8 mouse cellular contexts compared by ENCODE assay signal in the genomic region with DNA sequence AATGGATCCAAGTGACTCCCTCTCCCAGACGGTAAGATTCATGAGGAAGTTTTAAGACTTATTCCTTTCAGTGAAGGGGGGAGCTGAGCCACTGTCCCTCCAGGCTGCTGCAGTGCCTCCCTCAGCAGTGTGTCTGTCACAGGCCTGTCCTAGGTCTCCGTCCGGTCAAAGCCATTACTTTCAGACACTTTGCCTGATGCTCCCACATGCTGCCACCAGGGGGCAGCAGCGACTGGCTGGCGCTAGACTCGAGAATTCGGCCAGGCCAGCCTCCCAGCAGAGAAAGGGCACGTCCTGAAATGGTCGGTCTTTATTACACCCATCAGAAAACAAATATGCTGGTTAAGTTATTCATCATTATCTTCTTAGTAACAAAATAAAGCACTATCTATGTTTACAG. TPM values are rescaled to one million over a fixed set of nuclear protein-coding genes. Genes with fewer than 3 reads are reported as not detected.
DNase-seq lines count a peak whose midpoint lies in the region; ATAC-seq and TF ChIP-seq lines count a peak whose summit lies in the region.

No protein-coding gene starts in this region.

- DNase-seq in gastrocnemius, adult 2 months, result peak; percentile 63
- DNase-seq in gastrocnemius, adult 8-10 months (ENCODE audit: low spot score in 2 of 2), result no peak
- peak; percentile 54 for DNase-seq in ES-E14 (ENCODE audit: low read depth, low spot score)
- DNase-seq in embryonic facial prominence, embryonic 14.5 days (ENCODE audit: low spot score), result peak; percentile 73
- DNase-seq in hindlimb bud, embryonic 11.5 days (ENCODE audit: extremely low spot score, low read depth, low spot score), result peak; percentile 58
- peak; percentile 88 for DNase-seq in lung, postnatal 0 days (ENCODE audit: low spot score)
- DNase-seq in skeletal muscle tissue, adult 2 months (ENCODE audit: low read depth, low spot score), result peak; percentile 81
- no peak for DNase-seq in right cerebral cortex, adult 2 months (ENCODE audit: low spot score in 2 of 2)

- TF ChIP-seq CTCF in gastrocnemius, adult 2 months (IDR thresholded peaks at IDR 0.05), result peak; percentile 95
- peak; percentile 99 for TF ChIP-seq CTCF in lung, postnatal 0 days (IDR thresholded peaks at IDR 0.05)

- no peaks in the 10 kb centered on the region for H3K27me3 ChIP-seq in embryonic facial prominence, embryonic 14.5 days (replicated peaks; ENCODE audit: control insufficient read depth, insufficient read depth, low read length)
- H3K27me3 ChIP-seq in lung, postnatal 0 days (replicated peaks; ENCODE audit: insufficient read depth, low read length), result no peaks in the 10 kb centered on the region

- peak overlapping the region; percentile 73 for H3K27ac ChIP-seq in gastrocnemius, adult 2 months
- H3K27ac ChIP-seq in ES-E14 (ENCODE audit: insufficient read depth, low read depth, low read length, poor library complexity, severe bottlenecking), result no peak overlapping the region
- H3K27ac ChIP-seq in embryonic facial prominence, embryonic 14.5 days (replicated peaks; ENCODE audit: low read depth, low read length), result no peak overlapping the region
- no peak overlapping the region for H3K27ac ChIP-seq in lung, postnatal 0 days (ENCODE audit: low read length)

- H3K4me3 ChIP-seq in gastrocnemius, adult 2 months, result no peak overlapping the region
- no peak overlapping the region for H3K4me3 ChIP-seq in ES-E14 (ENCODE audit: insufficient read depth in 1 of 2, low read depth in 1 of 2, low read length in 2 of 2, poor library complexity in 1 of 2, severe bottlenecking in 1 of 2)
- no peak overlapping the region for H3K4me3 ChIP-seq in embryonic facial prominence, embryonic 14.5 days (ENCODE audit: low read depth, low read length)
- no peak overlapping the region for H3K4me3 ChIP-seq in lung, postnatal 0 days (ENCODE audit: low read depth, low read length)

- in situ Hi-C loops in ES-E14 (cut with MboI; ENCODE audit: low sequenced_read_pairs in 2 of 2, unreplicated experiment in 2 of 2), result loop anchor here (5.0 to 25.0 kb wide), 2 partner anchors 225 to 230 kb away; partner anchors contain the start of gene Snrpe (in 1 of the 2)

- no peak overlapping the region for H3K9ac ChIP-seq in ES-E14 (ENCODE audit: insufficient read depth, low read depth, low read length, poor library complexity, severe bottlenecking)
- H3K9ac ChIP-seq in embryonic facial prominence, embryonic 14.5 days (ENCODE audit: low read depth, low read length), result no peak overlapping the region
- H3K9ac ChIP-seq in lung, postnatal 0 days (replicated peaks; ENCODE audit: low read depth), result no peak overlapping the region

- peaks cover 16% of the 10 kb centered on the region for H3K36me3 ChIP-seq in ES-E14 (ENCODE audit: control insufficient read depth, insufficient read depth, low read length, poor library complexity, severe bottlenecking)
- 0 out of 2 replicates have a peak, but pooled peaks cover 5% of the 10 kb centered on the region for H3K36me3 ChIP-seq in embryonic facial prominence, embryonic 14.5 days (ENCODE audit: control insufficient read depth, insufficient read depth, low read length)
- H3K36me3 ChIP-seq in lung, postnatal 0 days (ENCODE audit: insufficient read depth, low read length), result peaks cover 12% of the 10 kb centered on the region

- ATAC-seq in embryonic facial prominence, embryonic 14.5 days (ENCODE audit: low read depth), result peak; percentile 54; the same call in 1 of the 2 replicates
- ATAC-seq in lung, postnatal 0 days, result peak; percentile 63

- H3K4me2 ChIP-seq in embryonic facial prominence, embryonic 14.5 days (ENCODE audit: low read depth, low read length), result no peak overlapping the region
- H3K4me2 ChIP-seq in lung, postnatal 0 days (replicated peaks; ENCODE audit: low read depth, low read length), result no peak overlapping the region

- intact Hi-C loops in gastrocnemius, adult 2 months (cut with DNase I), result loop anchor here (1.0 to 5.0 kb wide), 4 partner anchors 41 to 335 kb away; partner anchors contain the start of gene Snrpe

- 8% methylated on average over 9 of the region's 9 CpGs for WGBS in embryonic facial prominence, embryonic 14.5 days
- 9% methylated on average over 9 of the region's 9 CpGs for WGBS in lung, postnatal 0 days

- peaks cover 0 to 24% of the 10 kb centered on the region in 2 experiments; a peak in 2 of 4 replicates for H3K4me1 ChIP-seq in ES-E14 (ENCODE audit: control insufficient read depth in 2 of 2, insufficient read depth in 2 of 2, low read length in 2 of 2, poor library complexity in 1 of 2)
- H3K4me1 ChIP-seq in embryonic facial prominence, embryonic 14.5 days (ENCODE audit: control insufficient read depth, insufficient read depth, low read length), result no peaks in the 10 kb centered on the region
- H3K4me1 ChIP-seq in lung, postnatal 0 days (ENCODE audit: insufficient read depth, low read depth, low read length), result no peaks in the 10 kb centered on the region; the same call in 1 of the 2 replicates

- no peak for TF ChIP-seq EP300 in lung, postnatal 0 days (IDR thresholded peaks at IDR 0.05)

- no peaks in the 10 kb centered on the region for H3K9me3 ChIP-seq in ES-E14 (ENCODE audit: control insufficient read depth, insufficient read depth, low read depth, low read length)
- H3K9me3 ChIP-seq in embryonic facial prominence, embryonic 14.5 days (ENCODE audit: control insufficient read depth, low read length), result no peaks in the 10 kb centered on the region
- no peaks in the 10 kb centered on the region for H3K9me3 ChIP-seq in lung, postnatal 0 days (ENCODE audit: low read length)

TF ChIP-seq in ES-E14, 5 proteins besides CTCF, POLR2A, EP300 and RAD21:
- TF ChIP-seq CHD2 (IDR thresholded peaks at IDR 0.05; ENCODE audit: low read depth, low read length) (no peak), ZC3H11A (IDR thresholded peaks at IDR 0.05; ENCODE audit: borderline replicate concordance, low read depth, low read length) (no peak), MAFK (IDR thresholded peaks at IDR 0.05; ENCODE audit: insufficient read depth, low read depth, low read length) (no peak), HCFC1 (IDR thresholded peaks at IDR 0.05; ENCODE audit: borderline replicate concordance, insufficient read depth, low read length) (no peak), ZNF384 (IDR thresholded peaks at IDR 0.05; ENCODE audit: low read depth, low read length) (no peak)

RNA-seq across cellular contexts. Expression of gene Etnk2, which starts 18.6 kb away (rescaled TPM):
- total RNA-seq in gastrocnemius, adult 2 months (2021), result under 1 TPM; 0.10 to 0.20 TPM
- total RNA-seq in gastrocnemius, adult 8-10 months (2022), result under 1 TPM in 3 of 4 experiments, not detected in 1; 0.15 to 0.64 (median 0.40) TPM
- 4.8 and 7.4 TPM in 2 replicates for total RNA-seq in ES-E14 (2012; rRNA removed)
- 3.3 and 3.4 TPM in 2 replicates for polyA plus RNA-seq in embryonic facial prominence, embryonic 14.5 days (2014; fragmentation: Nextera tagmentation; extraction: Ambion mirVana)
- polyA plus RNA-seq in lung, postnatal 0 days (2015; fragmentation: Nextera tagmentation; extraction: Ambion mirVana), result 0.77 and 0.81 TPM in 2 replicates

RNA-seq across cellular contexts. Expression of gene Ren1, which starts 31.7 kb away (rescaled TPM):
- total RNA-seq in gastrocnemius, adult 2 months (2021), result under 1 TPM in 1 of 2 experiments, not detected in 1; 0.15 TPM
- total RNA-seq in gastrocnemius, adult 8-10 months (2022), result not detected
- 0.67 and 0.69 TPM in 2 replicates for total RNA-seq in ES-E14 (2012; rRNA removed)
- polyA plus RNA-seq in embryonic facial prominence, embryonic 14.5 days (2014; fragmentation: Nextera tagmentation; extraction: Ambion mirVana), result 5.9 and 6.6 TPM in 2 replicates
- polyA plus RNA-seq in lung, postnatal 0 days (2015; fragmentation: Nextera tagmentation; extraction: Ambion mirVana), result 0.61 and 1.3 TPM in 2 replicates

RNA-seq across cellular contexts. Expression of gene Sox13, which starts 42.2 kb away (rescaled TPM):
- 10 to 100 TPM in 1 of 2 experiments, 1 to 10 TPM in 1; 8.9 to 12.4 TPM for total RNA-seq in gastrocnemius, adult 2 months (2021)
- total RNA-seq in gastrocnemius, adult 8-10 months (2022), result 1 to 10 TPM; 4.0 to 8.7 (median 6.7) TPM
- total RNA-seq in ES-E14 (2012; rRNA removed), result 11.1 and 16.9 TPM in 2 replicates
- polyA plus RNA-seq in embryonic facial prominence, embryonic 14.5 days (2014; fragmentation: Nextera tagmentation; extraction: Ambion mirVana), result 5.4 and 6.6 TPM in 2 replicates
- polyA plus RNA-seq in lung, postnatal 0 days (2015; fragmentation: Nextera tagmentation; extraction: Ambion mirVana), result 13.8 and 14.8 TPM in 2 replicates

Comparison
In these comparisons a context has a peak if more than half of its experiments do, and no peak if none do; other contexts are left out.
1. DNase-seq: peak in gastrocnemius, adult 2 months (single experiment), ES-E14 (single experiment), embryonic facial prominence, embryonic 14.5 days (single experiment), hindlimb bud, embryonic 11.5 days (single experiment), lung, postnatal 0 days (single experiment) and skeletal muscle tissue, adult 2 months (single experiment); none in gastrocnemius, adult 8-10 months (0 of 2) and right cerebral cortex, adult 2 months (0 of 2).